Mouse (Mus musculus): ENCODE measurements at regions not wholly inside any gene's neighbourhood (a gene's known extent, or its start where the extent isn't known, plus 50 kb on each side); places are given as distances from the start of the nearest gene placed in this dataset.
"Not testable (repeated sequence)": the region's sequence is repeated elsewhere in the genome, so short reads cannot be mapped to it uniquely, and the experiment has no call there.

DNA sequence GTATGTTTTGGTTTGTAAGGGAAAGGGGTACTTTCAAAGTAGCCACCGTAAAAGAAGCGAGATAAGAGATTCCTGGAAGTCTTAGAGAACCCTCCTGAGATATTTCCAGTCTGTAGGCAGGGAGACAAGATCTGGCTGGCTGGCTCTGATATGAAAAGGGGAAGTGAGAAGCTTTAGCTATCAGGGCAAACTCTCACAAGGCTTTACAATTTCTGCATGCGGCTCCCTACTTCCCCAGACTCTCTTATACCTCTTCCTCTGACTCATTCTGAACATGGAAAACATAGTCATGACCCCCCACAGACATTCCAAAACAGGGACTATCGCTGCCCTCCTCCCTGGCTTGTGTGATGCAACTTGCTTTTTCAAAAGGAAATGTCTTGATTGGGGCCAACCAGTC, 118.6 kb upstream of the Fam3c start:
- Histone ChIP-seq H3K27ac (replicated peaks; ENCODE audit: low read depth, low read length) (no peak overlapping the region), H3K4me3 (ENCODE audit: insufficient read depth, low read depth, low read length) (no peak overlapping the region), H3K4me1 (ENCODE audit: control insufficient read depth, insufficient read depth, insufficient read length, low read length) (no peaks in the 10 kb centered on the region)

- H3K4me3 ChIP-seq (ENCODE audit: insufficient read depth, low read depth, low read length) = no peak overlapping the region
- no peaks in the 10 kb centered on the region for H3K4me1 ChIP-seq (ENCODE audit: control insufficient read depth, insufficient read depth, insufficient read length, low read length)
- no peak overlapping the region for H3K27ac ChIP-seq (replicated peaks; ENCODE audit: low read depth, low read length)
Observed at GRCm38 (mm10) chr6:22474011-22474410, 118.0 kb upstream of the Fam3c start.

DNA sequence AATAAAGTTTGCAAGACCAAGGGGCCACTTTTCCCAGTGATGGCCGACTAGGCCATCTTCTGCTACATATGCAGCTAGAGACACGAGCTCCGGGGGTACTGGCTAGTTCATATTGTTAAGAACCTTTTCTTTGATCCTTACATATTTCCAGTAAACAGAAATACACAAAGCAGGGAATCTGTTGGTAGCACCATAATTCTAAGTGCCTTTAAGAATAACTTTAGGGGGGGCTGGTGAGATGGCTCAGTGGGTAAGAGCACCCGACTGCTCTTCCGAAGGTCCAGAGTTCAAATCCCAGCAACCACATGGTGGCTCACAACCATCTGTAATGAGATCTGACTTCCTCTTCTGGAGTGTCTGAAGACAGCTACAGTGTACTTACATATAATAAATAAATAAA, 116.4 kb upstream of the Fam3c start:
- H3K4me3 ChIP-seq (ENCODE audit: insufficient read depth, low read depth, low read length); H3K27ac ChIP-seq (replicated peaks; ENCODE audit: low read depth, low read length): not testable (repeated sequence)

GRCm38 (mm10) chr6:22467334-22467993, 111.4 kb upstream of the Fam3c start:
- Histone ChIP-seq H3K4me3 (ENCODE audit: insufficient read depth, low read depth, low read length) (no peak overlapping the region), H3K4me1 (ENCODE audit: control insufficient read depth, insufficient read depth, insufficient read length, low read length) (no peaks in the 10 kb centered on the region), H3K27ac (replicated peaks; ENCODE audit: low read depth, low read length) (no peak overlapping the region)

More for the DNA sequence above, 116.4 kb upstream of the Fam3c start:
- not testable (repeated sequence) for H3K4me1 ChIP-seq (ENCODE audit: control insufficient read depth, insufficient read depth, insufficient read length, low read length)

DNA sequence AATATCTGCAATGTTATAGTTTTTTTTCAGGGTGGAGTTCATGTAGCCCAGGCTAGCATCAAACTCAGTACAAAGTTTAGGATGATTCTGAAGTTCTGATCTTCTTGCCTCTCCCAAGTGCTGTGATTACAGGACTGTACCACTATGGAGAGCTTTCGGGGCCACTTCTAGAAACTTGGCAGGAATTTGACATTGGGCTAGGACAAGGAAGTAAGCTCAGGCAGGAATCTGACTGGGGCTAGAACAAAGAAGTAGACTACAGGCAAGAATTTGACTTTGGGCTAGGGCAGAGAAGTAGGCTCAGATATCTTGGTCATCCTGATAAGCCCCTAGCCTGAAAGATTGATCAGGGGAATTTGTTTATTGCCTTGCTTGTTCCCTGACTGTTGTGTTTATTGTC, 109.9 kb upstream of the Fam3c start:
- Histone ChIP-seq H3K27ac (replicated peaks; ENCODE audit: low read depth, low read length) (no peak overlapping the region), H3K4me3 (ENCODE audit: insufficient read depth, low read depth, low read length) (no peak overlapping the region), H3K4me1 (ENCODE audit: control insufficient read depth, insufficient read depth, insufficient read length, low read length) (no peaks in the 10 kb centered on the region)

DNA sequence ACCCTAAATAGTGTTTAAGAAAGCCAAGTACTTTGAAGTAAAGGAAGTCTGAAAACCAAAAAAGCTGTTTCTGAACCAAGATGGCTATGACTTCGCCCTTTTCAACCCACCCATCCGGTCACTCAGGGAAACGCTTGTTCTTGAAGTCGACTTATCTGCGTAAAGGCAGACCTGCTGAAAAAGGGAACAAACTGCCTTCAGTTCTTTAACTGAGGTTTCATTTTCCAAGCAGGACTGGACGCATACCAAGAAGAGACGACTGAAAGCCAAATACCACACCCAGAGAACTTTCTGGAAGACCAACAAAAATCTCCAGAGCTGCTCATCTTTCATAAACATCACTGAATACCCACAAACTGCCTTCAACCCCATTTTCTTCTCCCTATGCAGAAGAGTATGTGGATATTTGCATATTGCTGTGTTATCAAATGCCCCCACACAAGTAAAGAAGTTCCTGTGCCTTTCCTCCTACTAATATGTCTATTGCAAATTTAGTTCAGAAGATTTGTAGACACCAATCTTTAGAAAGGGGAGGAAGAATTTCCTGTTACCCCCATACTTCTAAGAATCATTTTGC, 103.5 kb upstream of the Fam3c start:
- Histone ChIP-seq H3K27ac (replicated peaks; ENCODE audit: low read depth, low read length) (peak overlapping the region; percentile 17; the same call in 1 of the 2 replicates), H3K4me3 (ENCODE audit: insufficient read depth, low read depth, low read length) (no peak overlapping the region)

GRCm38 (mm10) chr6:22452203-22452602, 96.2 kb upstream of the Fam3c start:
- no peak overlapping the region for H3K4me3 ChIP-seq (ENCODE audit: insufficient read depth, low read depth, low read length)
- no peak overlapping the region for H3K27ac ChIP-seq (replicated peaks; ENCODE audit: low read depth, low read length)
- H3K4me1 ChIP-seq (ENCODE audit: control insufficient read depth, insufficient read depth, insufficient read length, low read length) = no peaks in the 10 kb centered on the region

More for the DNA sequence above, 103.5 kb upstream of the Fam3c start:
- no peaks in the 10 kb centered on the region for H3K4me1 ChIP-seq (ENCODE audit: control insufficient read depth, insufficient read depth, insufficient read length, low read length)

DNA sequence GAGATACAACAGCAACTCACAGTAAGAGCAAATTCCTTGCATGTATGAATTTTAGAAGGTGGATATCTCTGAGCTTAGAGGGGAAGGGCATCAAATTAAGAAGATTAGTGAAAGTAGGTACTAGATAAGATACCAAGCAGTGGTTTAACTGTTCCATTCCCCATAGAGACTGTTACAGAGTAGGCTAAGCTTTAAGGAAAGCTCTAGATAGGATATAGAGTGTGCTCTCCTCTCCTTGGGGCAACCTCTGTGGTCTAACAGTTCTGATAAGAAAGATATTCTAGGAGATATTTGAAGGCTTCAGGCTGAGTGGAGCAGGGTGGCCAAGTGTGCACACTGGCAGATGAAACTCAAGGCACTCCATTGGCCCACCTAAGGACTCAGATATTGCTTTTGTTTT, 94.5 kb upstream of the Fam3c start:
- H3K4me1 ChIP-seq (ENCODE audit: control insufficient read depth, insufficient read depth, insufficient read length, low read length) = no peaks in the 10 kb centered on the region
- no peak overlapping the region for H3K27ac ChIP-seq (replicated peaks; ENCODE audit: low read depth, low read length)
- H3K4me3 ChIP-seq (ENCODE audit: insufficient read depth, low read depth, low read length) = no peak overlapping the region

DNA sequence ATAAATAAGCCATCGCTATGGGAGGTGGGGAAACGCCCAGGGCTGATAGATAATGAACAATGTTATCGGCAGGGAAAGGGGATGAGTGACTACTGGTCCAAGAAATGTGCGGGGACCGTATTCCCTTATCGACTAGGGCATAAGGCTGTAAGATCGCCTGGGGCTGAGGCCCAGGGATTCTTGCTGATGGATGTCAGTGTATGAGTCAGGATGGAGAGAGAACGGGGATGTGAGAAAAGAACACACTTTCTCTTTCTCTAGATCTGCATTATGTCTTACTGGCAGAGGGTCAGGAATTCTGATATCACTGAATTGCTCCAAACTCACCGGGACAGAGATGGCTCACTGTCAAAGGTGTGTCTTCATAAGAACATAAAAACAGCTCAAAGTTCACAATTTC, 92.9 kb upstream of the Fam3c start:
- Histone ChIP-seq H3K4me1 (ENCODE audit: control insufficient read depth, insufficient read depth, insufficient read length, low read length) (no peaks in the 10 kb centered on the region), H3K27ac (replicated peaks; ENCODE audit: low read depth, low read length) (no peak overlapping the region), H3K4me3 (ENCODE audit: insufficient read depth, low read depth, low read length) (no peak overlapping the region)

GRCm38 (mm10) chr6:22447636-22448035, 91.6 kb upstream of the Fam3c start:
- no peak overlapping the region for H3K27ac ChIP-seq (replicated peaks; ENCODE audit: low read depth, low read length)
- no peaks in the 10 kb centered on the region for H3K4me1 ChIP-seq (ENCODE audit: control insufficient read depth, insufficient read depth, insufficient read length, low read length)
- no peak overlapping the region for H3K4me3 ChIP-seq (ENCODE audit: insufficient read depth, low read depth, low read length)

- no peak overlapping the region for H3K4me3 ChIP-seq (ENCODE audit: insufficient read depth, low read depth, low read length)
- H3K27ac ChIP-seq (replicated peaks; ENCODE audit: low read depth, low read length) = no peak overlapping the region
- H3K4me1 ChIP-seq (ENCODE audit: control insufficient read depth, insufficient read depth, insufficient read length, low read length) = no peaks in the 10 kb centered on the region
Observed at GRCm38 (mm10) chr6:22446621-22447310, 90.7 kb upstream of the Fam3c start.

DNA sequence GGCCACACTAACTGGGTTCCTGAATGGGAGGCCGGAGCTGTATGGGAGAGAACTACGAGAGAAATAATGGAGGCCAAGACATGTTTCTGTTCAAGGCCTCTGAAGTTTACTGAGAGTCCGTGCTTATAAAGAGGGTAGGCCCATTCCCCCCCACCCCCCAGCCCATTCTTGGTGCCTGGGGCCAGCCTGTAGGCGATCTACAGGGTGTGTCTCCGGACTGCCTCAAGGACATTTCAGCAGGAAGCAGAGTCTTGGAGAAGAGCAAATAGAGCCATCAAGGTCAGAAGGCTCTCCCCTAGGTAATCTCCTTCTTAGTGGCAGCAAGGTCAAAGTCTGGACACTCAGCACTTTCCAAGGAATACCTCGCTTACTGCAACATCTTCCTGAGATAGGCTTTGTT, 88.8 kb upstream of the Fam3c start:
- H3K4me3 ChIP-seq (ENCODE audit: insufficient read depth, low read depth, low read length); H3K27ac ChIP-seq (replicated peaks; ENCODE audit: low read depth, low read length); H3K4me1 ChIP-seq (ENCODE audit: control insufficient read depth, insufficient read depth, insufficient read length, low read length): not testable (repeated sequence)

DNA sequence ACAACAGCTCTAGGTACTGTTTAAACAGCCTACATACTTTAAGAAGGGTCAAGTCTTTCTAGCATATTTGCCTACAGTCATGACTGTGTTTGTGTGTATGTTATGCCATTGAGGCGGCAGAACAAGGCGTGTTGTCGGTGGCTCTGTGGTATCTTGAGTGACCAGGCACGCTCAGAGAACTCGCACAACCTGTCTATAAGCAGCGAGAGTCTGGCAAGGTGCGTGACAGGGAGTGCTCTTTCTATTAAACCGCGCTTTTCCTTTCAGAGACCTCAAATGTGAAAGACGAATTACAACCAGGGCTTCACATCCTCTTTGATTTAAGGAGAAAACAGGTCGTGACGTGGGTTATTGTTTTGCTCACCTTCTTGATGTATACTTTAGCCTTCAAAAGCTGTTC, 88.2 kb upstream of the Fam3c start:
- Histone ChIP-seq H3K4me3 (ENCODE audit: insufficient read depth, low read depth, low read length) (no peak overlapping the region), H3K4me1 (ENCODE audit: control insufficient read depth, insufficient read depth, insufficient read length, low read length) (no peaks in the 10 kb centered on the region), H3K27ac (replicated peaks; ENCODE audit: low read depth, low read length) (no peak overlapping the region)

DNA sequence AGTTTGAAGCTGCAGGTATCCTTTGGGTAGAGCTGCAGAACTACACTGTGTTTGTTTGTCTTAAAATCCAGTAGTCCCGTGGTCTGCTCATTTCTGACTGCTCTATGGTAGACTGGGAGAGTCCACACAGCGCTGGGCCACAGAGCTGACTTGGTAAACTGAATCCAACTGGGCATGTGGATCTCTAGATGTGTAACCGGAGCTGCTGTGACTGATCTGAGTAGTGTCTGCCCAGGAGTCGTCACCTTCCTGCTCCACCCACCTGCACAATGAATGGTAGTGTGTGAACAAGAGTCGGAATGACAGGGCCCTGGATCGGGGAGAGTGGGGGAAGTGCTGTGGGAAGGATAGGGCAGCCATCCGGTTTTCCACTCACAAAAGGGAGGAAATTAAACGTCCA, 87.5 kb upstream of the Fam3c start:
- Histone ChIP-seq H3K27ac (replicated peaks; ENCODE audit: low read depth, low read length) (no peak overlapping the region), H3K4me3 (ENCODE audit: insufficient read depth, low read depth, low read length) (no peak overlapping the region), H3K4me1 (ENCODE audit: control insufficient read depth, insufficient read depth, insufficient read length, low read length) (no peaks in the 10 kb centered on the region)

DNA sequence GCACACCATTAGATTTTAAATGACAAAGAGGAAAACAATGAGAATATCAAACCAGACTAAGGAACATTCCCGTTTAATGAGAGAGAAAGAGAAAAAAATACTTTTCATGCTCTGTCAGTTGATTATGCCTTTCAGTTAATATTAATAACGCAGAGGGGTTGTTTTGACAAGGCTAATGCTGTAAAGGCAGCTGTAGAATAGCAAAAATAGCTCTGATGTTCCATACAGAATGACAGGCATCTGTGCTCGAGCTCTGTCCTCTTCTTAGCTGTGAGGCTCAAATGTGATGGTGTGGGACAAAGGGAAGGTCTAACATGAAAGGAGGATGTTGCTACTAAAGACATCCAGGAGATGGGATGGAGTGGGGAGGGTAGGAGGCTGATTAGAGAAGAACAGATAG, 87.1 kb upstream of the Fam3c start:
- Histone ChIP-seq H3K4me1 (ENCODE audit: control insufficient read depth, insufficient read depth, insufficient read length, low read length) (no peaks in the 10 kb centered on the region), H3K27ac (replicated peaks; ENCODE audit: low read depth, low read length) (no peak overlapping the region), H3K4me3 (ENCODE audit: insufficient read depth, low read depth, low read length) (no peak overlapping the region)

- H3K27ac ChIP-seq (replicated peaks; ENCODE audit: low read depth, low read length) = no peak overlapping the region
Observed at GRCm38 (mm10) chr6:22442591-22442990, 86.5 kb upstream of the Fam3c start.

More at GRCm38 (mm10) chr6:22442591-22442990, 86.5 kb upstream of the Fam3c start:
- Histone ChIP-seq H3K4me1 (ENCODE audit: control insufficient read depth, insufficient read depth, insufficient read length, low read length) (no peaks in the 10 kb centered on the region), H3K4me3 (ENCODE audit: insufficient read depth, low read depth, low read length) (no peak overlapping the region)

Data from brown adipose tissue, adult 24 weeks (tissue).